Mouse (Mus musculus): Measurements from ENCODE around the gene Kcnj15.

DNA sequence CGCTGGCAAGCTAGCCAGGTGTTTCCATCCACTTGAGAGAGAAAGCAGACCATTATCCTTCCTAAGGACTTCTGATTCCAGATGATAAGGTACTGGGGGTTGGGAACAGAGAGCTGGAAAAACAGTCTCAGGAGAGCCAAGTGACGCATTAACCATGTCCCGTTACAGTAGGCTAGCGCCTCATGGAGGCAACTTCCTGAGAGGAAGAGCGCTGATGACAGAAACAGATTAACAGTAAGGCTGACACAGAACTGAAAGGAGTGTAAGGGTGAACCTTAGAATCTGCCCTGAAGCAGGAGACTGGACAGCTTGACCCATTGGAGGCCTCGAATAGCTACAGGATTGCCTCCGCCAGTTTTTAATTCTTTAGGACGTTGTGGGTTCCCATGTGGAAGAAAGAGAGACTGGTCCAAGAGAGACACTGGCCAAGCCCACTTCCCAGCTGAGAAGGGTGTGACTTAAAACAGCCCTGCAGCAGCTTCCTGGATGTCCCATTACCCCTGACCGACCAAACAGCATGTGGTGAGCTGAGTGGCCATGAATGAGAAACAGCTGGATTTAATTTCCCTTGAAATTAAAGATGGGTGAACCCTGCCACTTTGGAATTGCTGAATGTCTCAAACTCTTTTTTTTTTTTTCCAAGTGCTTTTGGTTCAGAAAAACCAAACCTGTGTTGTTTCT, 64.7 kb downstream of the Kcnj15 start:
- no peak for TF ChIP-seq CTCF (IDR thresholded peaks at IDR 0.05; ENCODE audit: borderline replicate concordance, extremely low read depth, insufficient read depth, insufficient read length)
- TF ChIP-seq POLR2A (IDR thresholded peaks at IDR 0.05; ENCODE audit: borderline replicate concordance, extremely low read depth, insufficient read depth, insufficient read length, poor library complexity, severe bottlenecking): no peak

Measured in brain, embryonic 14.5 days (tissue).